Mouse (Mus musculus) gonadal fat pad, adult 2 months (tissue): ENCODE measurements around the gene Wsb2. TPM values are rescaled to one million over a fixed set of nuclear protein-coding genes. Genes with fewer than 3 reads are reported as not detected.
"Not testable (repeated sequence)": the region's sequence is repeated elsewhere in the genome, so short reads cannot be mapped to it uniquely, and the experiment has no call there.

Experiments used
- DNase-seq: peaks from one replicate; pipeline ENCODE4 v3.0.0-alpha.2; 2012; ENCODE audit warnings: low read depth
- polyA plus RNA-seq: library from polyadenylated mRNA; depleted of rRNA; stranded (reverse); fragments of >200 nt; gene quantifications from 2 replicates; pipeline ENCODE4 v1.2.3, GENCODE M21; 2012

The Wsb2 gene
- polyA plus RNA-seq, 1 experiment = 249 TPM

DNA sequence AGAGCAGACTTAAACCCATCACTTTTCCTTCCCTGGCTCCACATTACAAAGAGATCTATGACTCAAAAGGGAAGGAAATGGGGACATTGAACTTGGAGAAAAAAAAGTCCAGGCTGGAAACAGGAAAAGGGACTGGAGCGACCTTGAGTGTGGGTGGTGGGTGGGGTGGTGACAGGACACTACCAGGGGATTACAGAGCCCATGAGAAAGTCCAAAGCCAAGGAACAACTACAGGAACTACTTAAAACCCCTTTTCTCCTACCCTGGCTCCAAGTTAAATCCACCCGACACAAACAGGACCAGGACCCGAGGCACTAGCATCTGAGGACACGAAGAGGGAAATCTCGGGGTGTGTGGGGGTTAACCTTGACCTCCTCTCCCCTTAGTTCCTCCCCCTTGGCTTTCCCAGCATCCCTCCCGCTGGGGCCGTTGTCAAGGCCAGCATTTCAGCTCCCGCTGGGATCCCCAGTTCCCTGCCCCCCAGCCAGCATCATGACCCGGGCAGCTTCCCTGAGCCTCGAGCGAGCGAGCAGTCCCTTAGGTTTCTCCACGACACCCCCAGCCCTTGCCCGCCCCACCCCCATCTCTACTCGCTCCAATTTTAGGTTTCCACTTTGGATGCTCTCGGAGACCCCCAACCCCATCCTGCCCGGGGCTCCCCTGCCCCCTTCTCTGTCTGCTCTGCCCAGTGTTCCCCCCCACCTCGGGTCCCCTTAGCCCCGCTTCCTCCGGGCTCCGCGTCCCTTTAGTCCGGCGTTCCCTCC is 557 bp upstream of the Wsb2 start:
- DNase-seq = no peak

DNA sequence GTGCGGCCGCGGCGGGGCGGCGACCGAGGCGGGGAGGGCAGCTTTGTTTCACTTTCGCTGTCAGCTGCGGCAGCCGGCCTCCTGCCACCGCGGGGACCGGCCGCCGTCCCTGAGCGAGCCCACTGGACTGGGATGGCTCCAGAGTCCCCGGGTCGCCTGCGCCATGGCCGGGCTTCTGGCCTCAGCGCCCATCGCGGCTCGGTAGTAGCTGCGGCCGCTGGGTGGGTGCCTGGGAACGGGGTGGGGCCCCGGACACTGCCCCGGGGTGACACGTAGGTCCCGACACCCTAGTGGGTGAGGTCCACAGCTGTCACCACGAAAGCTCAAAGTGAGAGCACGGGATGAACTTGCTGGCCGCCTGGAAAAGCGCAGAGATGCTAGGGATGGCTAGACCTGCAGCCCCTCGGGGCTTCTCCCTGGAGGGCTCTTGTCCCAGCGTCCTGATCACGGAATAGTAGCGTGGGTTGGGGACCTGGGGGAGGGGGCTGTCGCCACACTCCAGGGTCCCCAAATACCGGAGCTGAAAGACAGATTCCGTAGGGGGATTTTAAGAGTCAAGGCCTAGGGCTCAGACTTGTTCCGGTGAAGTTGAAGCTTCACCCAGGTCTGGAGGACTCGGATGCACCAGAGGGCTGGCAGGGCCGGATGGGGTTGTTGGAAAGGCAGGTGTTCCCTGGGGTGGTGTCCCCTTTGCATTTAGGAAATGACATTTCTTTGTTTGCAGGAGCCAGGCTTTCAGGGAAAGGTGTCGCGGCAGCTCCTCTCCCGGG is 559 bp downstream of the Wsb2 start:
- DNase-seq = no peak

DNA sequence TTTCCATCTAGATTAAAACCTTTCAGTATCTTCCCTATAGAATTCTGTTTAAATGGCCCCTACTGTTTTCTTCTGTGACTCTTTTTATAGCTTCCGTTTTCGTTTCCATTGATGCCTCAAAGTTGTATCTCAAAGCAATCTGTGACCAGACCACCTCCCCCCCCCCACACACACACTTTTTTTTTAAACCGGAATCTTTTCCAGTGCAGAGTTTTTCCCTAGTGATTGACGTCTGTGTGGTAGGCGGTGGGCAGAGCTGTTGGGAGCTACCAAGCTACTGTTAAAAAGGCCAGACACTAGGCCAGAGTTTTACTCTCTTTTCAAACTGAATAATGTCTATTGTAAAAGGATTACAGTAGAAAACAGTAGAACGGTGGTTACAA is 1.1 kb downstream of the Wsb2 start:
- no peak for DNase-seq

DNA sequence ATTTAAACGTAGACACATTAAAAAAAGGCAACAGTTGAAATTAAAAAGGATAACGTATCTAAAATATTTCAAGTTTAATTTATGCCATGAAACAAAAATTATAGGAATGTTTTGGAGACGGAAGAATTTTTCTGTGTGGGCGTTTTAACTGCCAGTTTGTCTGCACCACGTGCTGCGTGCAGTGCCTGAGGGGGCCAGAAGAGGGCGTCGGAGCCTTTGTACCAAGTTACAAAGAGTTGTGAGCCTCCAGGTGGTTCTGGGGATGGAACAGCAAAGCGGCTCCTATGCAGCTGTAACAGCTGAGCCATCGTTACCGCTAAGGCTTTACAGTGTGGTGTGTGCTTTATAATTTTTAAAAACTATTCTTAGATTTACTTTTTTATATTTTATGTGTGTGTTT is 1.6 kb downstream of the Wsb2 start:
- no peak for DNase-seq

DNA sequence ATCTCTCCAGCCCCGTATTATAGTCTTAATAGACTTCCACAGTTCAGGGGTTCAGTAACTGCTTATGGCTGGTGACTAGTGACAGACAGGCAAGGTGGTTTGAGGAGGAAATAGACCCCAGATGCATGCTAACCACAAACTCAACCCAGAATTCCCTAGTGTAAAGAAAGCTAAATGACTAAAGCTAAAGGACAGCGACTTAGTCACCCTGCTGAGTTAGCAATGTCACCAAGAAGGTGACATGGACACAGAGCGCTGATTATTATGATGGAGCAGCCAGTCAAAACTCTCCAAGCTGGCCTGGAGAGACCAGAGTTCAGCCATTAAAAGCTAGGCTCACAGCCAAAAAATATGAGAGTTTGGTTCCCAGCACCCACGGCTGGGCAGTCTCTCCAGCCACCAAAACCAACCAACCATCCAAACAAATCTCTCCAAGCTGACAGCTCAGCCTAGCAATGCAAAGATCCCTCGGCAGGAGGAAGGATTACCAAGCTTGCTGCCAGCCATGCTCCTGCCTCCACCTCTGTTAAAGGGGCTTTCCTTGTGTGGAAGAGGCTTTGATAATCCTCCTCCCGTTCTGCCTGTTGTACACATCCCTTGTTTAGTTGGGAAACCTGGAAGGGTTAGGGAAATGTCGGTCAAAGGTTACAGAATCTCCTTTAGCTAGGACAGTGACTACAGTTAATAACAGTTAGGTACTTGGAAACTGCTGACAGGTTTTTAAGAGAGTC is 2.6 kb downstream of the Wsb2 start:
- DNase-seq = no peak

DNA sequence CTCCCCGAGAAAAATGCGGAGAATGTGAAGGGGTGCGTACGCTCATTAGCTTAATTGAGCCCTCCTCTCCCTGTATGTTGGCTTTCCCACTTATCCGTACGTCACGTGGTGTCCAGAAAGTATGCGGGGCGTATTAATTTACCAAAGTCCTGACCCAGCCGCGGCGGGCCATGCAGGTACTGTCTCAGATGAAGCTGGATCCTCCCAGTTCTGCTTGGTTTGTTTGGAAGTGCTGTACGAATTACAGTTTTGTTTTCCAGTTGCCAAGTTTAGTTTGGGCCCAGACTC is 3.1 kb downstream of the Wsb2 start:
- DNase-seq = no peak

DNA sequence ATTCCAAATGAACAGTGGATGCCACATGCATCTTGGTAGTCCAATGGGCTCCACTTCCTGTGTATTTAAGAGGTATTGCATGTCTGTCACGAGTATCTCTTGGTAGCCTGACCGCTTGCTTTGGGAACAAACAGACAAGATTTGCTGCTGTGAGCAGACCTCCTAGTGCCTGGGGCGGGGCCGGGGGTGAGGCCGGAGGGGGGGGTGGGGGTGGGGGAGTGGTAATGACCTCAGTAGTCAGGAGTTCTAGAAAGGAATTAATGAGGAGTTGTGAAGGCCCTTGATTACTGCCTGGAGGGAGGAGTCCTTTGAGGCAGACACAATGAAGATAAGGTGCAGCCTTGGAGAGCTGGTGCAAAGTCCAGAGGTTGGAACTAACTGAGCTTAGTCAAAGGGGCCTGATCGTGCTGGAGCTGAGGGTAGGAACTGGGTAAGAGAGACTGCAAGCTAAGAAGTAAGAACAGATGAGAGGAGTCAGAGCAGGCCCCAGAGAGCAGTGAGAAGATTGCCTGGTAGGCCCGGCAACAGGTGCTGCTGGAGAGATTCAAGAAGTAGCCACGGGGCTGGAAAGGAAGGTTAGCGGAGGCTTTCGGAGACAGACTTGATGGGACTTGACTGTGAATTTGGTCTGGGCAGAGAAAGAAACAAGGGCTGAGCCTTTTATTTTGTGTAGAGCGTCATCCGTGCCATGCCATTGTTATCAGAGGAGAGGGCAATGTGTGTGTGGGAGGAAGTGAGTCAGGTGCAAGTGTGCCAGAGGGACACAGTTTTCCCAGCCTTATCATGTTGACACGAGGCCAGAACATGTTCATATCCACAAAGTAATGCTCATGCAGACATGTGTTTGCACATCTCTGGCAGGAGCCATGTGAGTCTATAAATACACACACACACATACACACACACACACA is 3.8 kb downstream of the Wsb2 start:
- no peak for DNase-seq

DNA sequence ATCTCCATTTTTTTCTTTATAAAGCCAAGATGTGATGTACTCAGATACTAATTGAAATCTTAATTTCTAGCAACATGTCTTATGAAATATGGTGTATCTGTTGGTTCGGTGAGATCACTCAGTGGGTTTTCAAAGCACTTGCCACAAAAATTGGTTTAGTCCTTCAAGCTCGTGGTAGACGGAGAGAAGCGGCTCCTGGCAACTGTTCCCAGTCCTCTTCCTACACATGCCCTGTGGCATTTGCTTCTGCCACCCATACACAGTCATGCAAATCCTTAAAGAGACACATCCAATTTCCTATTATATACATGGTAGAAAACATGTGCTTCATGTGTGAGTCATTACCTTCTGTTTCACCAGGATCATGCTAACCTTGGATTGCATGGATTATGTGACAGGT is 4.5 kb downstream of the Wsb2 start:
- no peak for DNase-seq

DNA sequence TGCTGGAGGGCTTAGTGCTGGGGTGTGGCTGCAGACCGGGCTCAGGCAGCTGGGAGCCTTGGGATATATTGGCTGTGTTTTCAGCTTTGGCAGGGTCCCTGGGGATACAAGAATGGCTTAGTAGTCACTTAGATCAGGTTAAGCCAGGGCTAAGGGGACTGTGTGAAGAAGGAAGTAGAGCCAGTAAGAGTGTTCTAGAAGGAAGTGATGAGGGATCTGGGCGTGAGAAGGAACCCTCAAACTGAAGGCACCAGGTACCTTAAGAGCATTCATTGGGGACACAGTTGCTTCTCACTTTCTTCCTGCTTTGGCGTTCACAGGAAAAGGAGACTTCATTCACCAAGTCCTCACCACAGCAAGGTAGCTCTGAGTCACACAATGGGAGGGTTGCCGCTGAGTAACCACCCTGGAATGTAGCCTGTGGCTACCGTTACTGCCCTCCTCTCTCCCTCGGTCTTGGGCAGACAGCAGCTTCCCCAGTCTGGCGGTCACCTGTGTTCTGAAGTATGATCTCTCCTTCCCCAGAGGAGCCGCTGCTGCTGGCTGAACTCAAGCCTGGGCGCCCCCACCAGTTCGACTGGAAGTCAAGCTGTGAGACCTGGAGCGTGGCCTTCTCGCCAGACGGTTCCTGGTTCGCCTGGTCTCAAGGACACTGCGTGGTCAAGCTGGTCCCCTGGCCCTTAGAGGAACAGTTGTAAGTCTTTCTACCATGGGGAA is 6.1 kb downstream of the Wsb2 start:
- DNase-seq = no peak

DNA sequence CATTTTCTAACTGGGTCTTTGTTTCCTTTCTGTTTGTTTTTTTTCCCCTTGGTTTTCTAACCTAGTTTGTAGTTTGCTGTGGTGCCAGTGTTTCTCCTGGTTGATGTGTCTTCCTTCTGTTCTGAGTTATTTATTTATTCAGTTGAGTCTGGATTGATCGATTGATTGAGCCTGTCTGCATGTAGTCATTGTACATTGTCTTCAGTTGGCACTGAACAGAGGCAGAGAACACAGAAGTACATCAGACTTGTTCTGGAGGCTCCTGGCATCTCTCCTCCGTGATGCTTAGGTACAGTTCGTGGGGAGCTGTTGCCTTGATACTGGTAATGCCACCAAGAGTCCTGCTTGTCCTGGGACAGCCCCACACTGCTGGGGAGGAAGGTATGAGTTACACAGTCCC is 7.7 kb downstream of the Wsb2 start:
- no peak for DNase-seq

DNA sequence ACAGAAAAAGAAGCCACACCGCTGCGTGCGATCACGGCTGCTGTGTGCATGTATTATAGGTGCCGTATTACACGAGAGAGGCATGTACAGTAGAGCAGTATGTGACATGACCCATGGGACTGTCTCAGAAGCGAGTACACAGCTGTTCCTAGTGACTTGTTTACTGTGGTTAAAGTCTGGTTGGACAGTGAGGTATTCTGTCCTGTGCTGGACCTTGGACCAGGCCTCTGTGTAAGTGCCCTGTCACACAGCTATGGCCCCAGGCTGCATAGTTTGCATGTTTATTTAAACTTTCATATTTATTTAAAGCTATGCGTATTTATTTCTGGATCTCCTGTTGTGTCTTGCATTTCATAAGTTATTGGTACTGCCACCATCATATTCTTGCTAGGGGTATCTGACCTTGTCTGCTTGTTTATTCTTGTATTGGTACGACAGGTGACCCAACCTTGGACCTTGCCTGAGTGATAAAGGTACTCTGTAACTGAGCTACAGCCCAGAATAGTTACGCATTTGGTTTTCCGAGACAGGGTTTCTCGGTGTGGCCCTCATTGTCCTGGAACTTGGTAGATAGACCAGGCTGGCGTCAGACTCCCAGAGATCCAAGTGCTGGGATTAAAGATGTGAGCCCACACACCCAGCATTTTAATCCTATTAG is 8.9 kb downstream of the Wsb2 start:
- DNase-seq = no peak

DNA sequence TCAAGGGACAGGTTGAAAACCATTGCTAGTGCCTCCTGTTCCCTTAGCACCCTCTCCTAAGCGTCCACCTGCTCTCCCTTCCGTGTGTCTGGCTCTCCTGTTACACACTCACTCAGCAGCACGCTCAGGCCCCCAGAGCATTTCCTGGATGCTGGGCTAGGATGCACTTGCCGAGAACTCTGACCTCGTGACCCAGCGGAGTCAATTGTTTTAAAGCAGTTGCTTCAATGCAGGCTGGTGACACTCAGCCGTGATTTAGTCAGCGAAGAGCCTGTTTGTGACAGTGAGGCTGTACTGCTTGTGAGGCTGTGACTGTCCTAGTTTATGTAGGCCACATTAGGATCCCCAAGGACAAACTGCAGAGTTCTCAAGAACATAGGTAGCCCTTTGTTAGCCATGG is 10.1 kb downstream of the Wsb2 start:
- DNase-seq = no peak

DNA sequence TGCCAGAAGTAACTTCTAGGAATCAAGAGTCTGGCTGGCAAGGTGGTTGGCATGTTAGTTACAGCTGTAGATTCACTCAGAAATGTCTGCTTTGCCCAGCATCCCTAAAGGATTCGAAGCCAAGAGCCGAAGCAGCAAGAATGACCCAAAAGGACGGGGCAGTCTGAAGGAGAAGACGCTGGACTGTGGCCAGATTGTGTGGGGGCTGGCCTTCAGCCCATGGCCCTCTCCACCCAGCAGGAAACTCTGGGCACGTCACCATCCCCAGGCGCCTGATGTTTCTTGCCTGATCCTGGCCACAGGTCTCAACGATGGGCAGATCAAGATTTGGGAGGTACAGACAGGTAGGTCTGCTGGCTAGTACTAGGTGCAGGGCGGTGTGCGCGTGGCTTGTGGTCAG is 13.5 kb downstream of the Wsb2 start:
- DNase-seq = no peak

DNA sequence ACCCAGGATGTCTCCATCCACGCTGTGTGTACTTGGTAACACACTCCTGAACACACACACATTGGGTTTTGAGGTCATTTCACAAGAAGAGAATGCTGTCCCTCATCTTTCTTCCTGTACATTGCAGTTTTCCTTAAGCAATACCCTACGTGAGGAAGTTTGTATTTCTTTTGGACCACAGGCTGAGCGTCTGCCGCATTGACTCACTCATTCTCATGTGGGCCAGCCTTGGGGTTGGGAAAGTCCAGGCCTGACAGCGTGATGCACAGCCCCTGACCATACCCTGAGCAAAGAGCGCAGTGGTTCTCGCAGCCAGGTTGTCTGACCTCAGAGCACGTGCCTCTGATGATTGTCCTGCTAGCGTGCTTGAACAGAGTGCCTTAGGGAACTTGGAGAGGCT is 16.3 kb downstream of the Wsb2 start:
- DNase-seq = no peak

DNA sequence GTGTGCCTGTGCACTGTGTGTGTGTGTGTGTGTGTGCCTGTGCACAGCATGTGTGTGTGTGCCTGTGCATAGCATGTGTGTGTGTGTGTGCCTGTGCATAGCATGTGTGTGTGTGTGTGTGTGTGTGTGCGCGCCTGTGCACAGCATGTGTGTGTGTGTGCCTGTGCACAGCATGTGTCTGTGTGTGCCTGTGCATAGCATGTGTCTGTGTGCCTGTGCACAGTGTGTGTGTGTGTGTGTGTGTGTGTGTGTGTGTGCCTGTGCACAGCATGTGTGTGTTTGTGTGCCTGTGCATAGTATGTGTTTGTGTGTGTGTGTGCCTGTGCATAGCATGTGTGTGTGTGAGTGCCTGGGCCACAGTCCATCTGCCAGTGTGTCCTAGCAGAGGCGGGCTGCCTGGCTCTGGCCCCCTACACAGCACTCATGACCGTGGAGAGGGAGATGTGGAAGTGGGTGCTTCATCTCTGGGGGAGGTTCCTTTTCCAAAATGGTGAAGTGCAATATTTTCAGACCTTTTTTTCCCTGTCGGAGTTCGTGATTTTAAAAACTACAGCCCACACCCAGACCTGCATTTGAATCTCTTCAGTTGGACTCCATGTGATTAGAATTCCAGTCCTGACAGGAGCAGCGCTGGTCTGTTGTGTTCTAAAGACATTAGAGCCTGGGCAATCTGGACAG is 17.4 kb downstream of the Wsb2 start:
- DNase-seq = no peak

DNA sequence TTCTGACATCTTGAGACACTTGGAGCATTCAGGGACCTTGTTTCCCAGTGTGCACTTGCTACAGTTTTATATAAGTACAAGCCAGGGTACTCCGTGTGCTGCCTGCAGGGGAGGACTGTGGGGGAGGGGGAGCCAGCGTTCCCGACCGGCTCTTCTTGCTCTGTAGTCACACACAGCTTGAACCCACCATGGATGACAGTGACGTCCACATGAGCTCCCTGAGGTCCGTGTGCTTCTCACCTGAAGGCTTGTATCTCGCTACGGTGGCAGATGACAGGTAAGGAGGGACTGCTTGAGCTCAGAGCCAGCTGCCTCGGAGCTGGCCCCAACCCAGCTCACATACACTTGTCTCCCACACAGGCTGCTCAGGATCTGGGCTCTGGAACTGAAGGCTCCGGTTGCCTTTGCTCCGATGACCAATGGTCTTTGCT is 19.2 kb downstream of the Wsb2 start:
- no peak for DNase-seq

DNA sequence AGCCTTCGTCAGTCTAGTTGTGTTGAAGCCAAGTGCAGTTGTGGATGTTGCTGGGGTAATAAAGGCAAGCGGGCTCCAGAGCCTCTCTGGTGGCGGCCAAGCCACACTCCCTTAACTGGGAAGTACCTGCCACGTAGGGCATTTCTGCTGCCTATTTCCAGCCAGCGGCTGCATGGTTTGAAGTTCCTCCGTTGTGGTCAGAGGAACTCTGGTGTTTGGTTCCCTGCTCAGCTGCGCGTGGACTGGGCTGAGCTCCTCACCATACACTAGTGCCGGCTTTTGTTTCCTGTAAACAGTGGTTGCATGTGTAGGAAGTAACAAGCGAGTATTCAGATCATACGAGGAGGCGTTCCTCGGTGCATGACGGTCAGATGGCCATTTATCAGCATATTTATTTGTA is 20.6 kb downstream of the Wsb2 start:
- DNase-seq = not testable (repeated sequence)

DNA sequence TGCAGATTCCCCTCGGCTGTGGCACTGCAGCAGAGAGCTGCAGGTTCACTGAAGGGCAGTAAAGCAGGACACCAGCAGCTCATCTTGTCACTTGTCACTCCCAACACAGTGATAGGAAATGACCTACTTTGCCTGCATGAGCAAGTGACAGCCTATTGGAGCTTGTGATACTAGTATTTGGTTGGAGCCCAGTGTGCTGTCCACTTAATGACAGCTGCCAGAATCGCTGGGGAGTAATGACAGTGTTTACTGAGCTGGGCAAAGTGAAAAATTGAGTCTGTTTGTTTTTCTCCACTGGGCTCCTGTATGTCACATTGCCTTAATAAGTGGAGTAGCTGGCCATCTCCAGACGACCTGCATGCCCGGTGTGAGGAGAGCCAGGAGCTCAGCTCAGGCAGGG is 23.1 kb downstream of the Wsb2 start:
- no peak for DNase-seq

DNA sequence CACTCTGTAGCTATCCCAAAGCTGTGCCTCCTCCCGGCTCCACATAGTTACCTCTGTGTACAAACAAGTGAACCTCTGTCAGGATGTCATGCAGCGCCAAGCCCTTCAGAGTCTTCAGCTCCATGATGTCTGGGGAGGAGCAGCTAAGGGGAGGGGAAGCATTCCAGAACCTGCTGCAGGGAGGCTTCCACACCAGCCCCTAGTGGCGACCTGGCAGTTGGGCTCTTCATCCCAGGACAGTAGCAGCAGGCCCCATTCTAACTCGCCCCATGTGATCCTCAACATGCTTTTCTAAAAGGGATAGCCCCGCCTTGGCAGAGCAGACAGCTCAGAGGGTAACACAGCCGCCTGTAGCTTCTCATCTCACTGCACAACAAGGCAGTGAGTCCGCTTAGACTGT is 24.7 kb downstream of the Wsb2 start:
- DNase-seq = no peak

DNA sequence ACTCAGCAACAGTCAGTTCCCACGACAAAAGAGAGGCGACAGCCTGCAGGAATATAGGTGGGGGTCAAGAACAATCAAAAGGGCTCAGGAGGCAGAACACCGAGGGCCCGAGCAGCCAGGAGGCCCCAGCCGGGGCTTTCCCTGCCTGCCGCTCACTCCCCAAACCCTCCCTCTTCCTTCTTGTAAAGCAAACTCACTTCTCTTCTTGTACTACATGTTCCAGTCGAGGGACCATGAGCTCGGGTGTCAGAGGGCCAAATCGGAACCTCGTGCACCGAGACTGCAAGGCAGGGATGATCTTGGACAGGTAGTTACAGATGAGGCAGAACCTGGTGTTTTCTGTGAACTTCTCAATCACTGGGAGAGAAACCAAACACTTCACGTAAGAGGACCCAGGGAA is 26.1 kb downstream of the Wsb2 start:
- no peak for DNase-seq
